Mouse (Mus musculus) stomach, embryonic 15.5 days (tissue): ENCODE results near the gene Cox6a2. TPM values are rescaled to one million over a fixed set of nuclear protein-coding genes. Genes with fewer than 3 reads are reported as not detected.

Experiments used
- ATAC-seq: fragments of 200-750 bp; cut with Nextera tagmentation; 2 replicates; pipeline ENCODE4 v1.8.0; 2017; ENCODE audit warnings: low read depth, moderate number of reproducible peaks, moderate TSS enrichment; ENCODE audit not compliant: insufficient read depth, low FRiP score
- H3K27ac ChIP-seq: fragments of 300-500 bp; sonication (generic); 2 replicates; pipeline ENCODE4 v1.5.1; 2015; ENCODE audit warnings: mild to moderate bottlenecking, inconsistent platforms
- H3K27me3 ChIP-seq: fragments of 300-500 bp; sonication (generic); replicated peaks from 2 replicates; pipeline ENCODE4 v1.6.1; 2015; ENCODE audit warnings: inconsistent platforms
- H3K36me3 ChIP-seq: fragments of 300-500 bp; sonication (generic); 2 replicates; pipeline ENCODE4 v1.6.1; 2015; ENCODE audit warnings: inconsistent platforms
- H3K4me1 ChIP-seq: fragments of 300-500 bp; sonication (generic); 2 replicates; pipeline ENCODE4 v1.6.1; 2015; ENCODE audit warnings: inconsistent platforms
- H3K4me2 ChIP-seq: fragments of 300-500 bp; sonication (generic); 2 replicates; pipeline ENCODE4 v1.6.1; 2015; ENCODE audit warnings: mild to moderate bottlenecking, inconsistent platforms
- H3K4me3 ChIP-seq: fragments of 300-500 bp; sonication (generic); replicated peaks from 2 replicates; pipeline ENCODE4 v1.5.1; 2015; ENCODE audit warnings: inconsistent platforms
- H3K9ac ChIP-seq: fragments of 300-500 bp; sonication (generic); 2 replicates; pipeline ENCODE4 v1.6.1; 2015; ENCODE audit warnings: inconsistent platforms
- H3K9me3 ChIP-seq: fragments of 300-500 bp; sonication (generic); 2 replicates; pipeline ENCODE4 v1.6.1; 2016; ENCODE audit warnings: inconsistent platforms
- WGBS: fragments of 180-500 bp; shearing (Covaris S2); methylation state at CpG from one replicate; pipeline ENCODE4 v1.1.7; 2015; 5-methylcytosine and 5-hydroxymethylcytosine counted together
- polyA plus RNA-seq: library from polyadenylated mRNA; unstranded; fragments of >200 nt; fragmentation: Nextera tagmentation; extraction: Ambion mirVana; gene quantifications from 2 replicates; pipeline ENCODE4 v1.2.1, GENCODE M21; 2015

Gene Cox6a2
- 1.0 and 2.4 TPM in 2 replicates for polyA plus RNA-seq

DNA sequence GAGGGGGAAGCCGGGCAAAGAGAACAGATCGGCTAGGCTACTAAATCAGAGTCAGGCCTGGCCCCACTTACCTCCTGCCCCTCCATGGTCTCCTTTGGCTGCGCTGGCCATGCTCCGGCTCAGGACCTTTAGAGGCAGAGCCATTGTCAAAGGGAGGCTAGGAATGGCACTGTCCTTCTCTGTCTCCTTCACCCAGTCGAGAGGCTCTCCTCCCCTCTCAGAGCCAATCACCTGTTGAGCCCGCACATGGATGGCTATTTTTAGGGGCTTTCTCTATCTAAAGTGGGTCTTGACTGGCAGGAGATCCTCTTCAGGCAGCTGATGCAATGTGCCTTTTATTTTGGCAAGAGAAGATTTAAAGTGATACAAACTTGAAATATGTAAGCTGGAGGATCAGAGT lies at the start of gene Cox6a2:
Gene Cox6a2 (minus strand): TSS at position 236 of the 400 bp plus-strand sequence.
- Histone ChIP-seq H3K4me2 (no peak within 1 kb of the TSS), H3K36me3 (no peaks in the 10 kb centered on the region), H3K27ac (no peak within 1 kb of the TSS), H3K9me3 (no peaks in the 10 kb centered on the region), H3K9ac (no peak within 1 kb of the TSS), H3K27me3 (no peaks in the 10 kb centered on the region), H3K4me3 (no peak within 1 kb of the TSS), H3K4me1 (no peaks in the 10 kb centered on the region)
- ATAC-seq = no peak
- WGBS = 75% methylated on average over 6 of the region's 6 CpGs

DNA sequence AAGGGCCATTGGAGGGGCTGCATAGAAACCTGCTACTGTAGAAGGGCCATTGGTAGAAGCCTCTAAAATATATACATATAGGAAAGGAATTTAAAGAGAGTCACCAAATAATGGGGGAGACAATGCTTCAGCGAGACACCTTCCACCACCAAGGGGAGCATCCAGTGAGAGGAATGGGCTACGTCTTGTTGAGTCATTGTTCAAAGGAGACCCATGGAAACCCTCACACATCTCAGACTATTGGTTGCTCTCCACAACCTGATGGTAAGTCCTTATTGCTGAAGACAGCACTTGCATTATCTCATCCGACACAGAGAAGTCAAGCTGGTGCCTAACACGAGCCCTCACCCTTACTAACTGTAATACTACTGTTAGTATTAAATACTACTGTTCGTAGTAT lies 49.6 kb upstream of the Cox6a2 start:
- 76% methylated on average over 5 of the region's 5 CpGs for WGBS
- no peak overlapping the region for H3K27ac ChIP-seq
- ATAC-seq = no peak

GRCm38 (mm10) chr7:128254978-128255377 lies 48.8 kb upstream of the Cox6a2 start:
- no peak for ATAC-seq
- H3K4me2 ChIP-seq = no peak overlapping the region
- H3K27ac ChIP-seq = no peak overlapping the region
- no peak overlapping the region for H3K9ac ChIP-seq
- peaks cover 12% of the 10 kb centered on the region for H3K4me1 ChIP-seq
- H3K4me3 ChIP-seq = no peak overlapping the region
- 48% methylated on average over 2 of the region's 2 CpGs for WGBS
- H3K9me3 ChIP-seq = no peaks in the 10 kb centered on the region
- 0 out of 2 replicates have a peak, but pooled peaks cover 7% of the 10 kb centered on the region for H3K36me3 ChIP-seq
- no peaks in the 10 kb centered on the region for H3K27me3 ChIP-seq

More for the DNA sequence above, 49.6 kb upstream of the Cox6a2 start:
- no peak overlapping the region for H3K4me3 ChIP-seq
- no peaks in the 10 kb centered on the region for H3K9me3 ChIP-seq
- no peak overlapping the region for H3K4me2 ChIP-seq
- 0 out of 2 replicates have a peak, but pooled peaks cover 7% of the 10 kb centered on the region for H3K36me3 ChIP-seq
- no peaks in the 10 kb centered on the region for H3K27me3 ChIP-seq
- H3K4me1 ChIP-seq = peaks cover 8% of the 10 kb centered on the region; the same call in 1 of the 2 replicates
- no peak overlapping the region for H3K9ac ChIP-seq

- ATAC-seq = no peak
- H3K4me3 ChIP-seq = 0 out of 2 replicates have a peak overlapping the region, but pooled peaks have one; percentile 7
Observed at GRCm38 (mm10) chr7:128252609-128253008, 46.4 kb upstream of the Cox6a2 start.

GRCm38 (mm10) chr7:128251946-128252345 lies 45.8 kb upstream of the Cox6a2 start:
- no peak overlapping the region; the same call in 1 of the 2 replicates for H3K4me3 ChIP-seq
- 47% methylated on average over 12 of the region's 12 CpGs for WGBS
- H3K36me3 ChIP-seq = 0 out of 2 replicates have a peak, but pooled peaks cover 7% of the 10 kb centered on the region
- no peak for ATAC-seq
- no peaks in the 10 kb centered on the region for H3K9me3 ChIP-seq
- no peak overlapping the region for H3K27ac ChIP-seq
- peak overlapping the region; percentile 43 for H3K4me2 ChIP-seq
- H3K9ac ChIP-seq = no peak overlapping the region
- H3K27me3 ChIP-seq = no peaks in the 10 kb centered on the region
- H3K4me1 ChIP-seq = peaks cover 25% of the 10 kb centered on the region

More at GRCm38 (mm10) chr7:128252609-128253008, 46.4 kb upstream of the Cox6a2 start:
- Histone ChIP-seq H3K4me1 (peaks cover 24% of the 10 kb centered on the region), H3K36me3 (0 out of 2 replicates have a peak, but pooled peaks cover 7% of the 10 kb centered on the region), H3K4me2 (peak overlapping the region; percentile 43), H3K9me3 (no peaks in the 10 kb centered on the region), H3K27ac (no peak overlapping the region), H3K27me3 (no peaks in the 10 kb centered on the region), H3K9ac (no peak overlapping the region)
- 16% methylated on average over 24 of the region's 24 CpGs for WGBS

- WGBS = 78% methylated on average over 5 of the region's 5 CpGs
- peaks cover 13% of the 10 kb centered on the region; the same call in 1 of the 2 replicates for H3K36me3 ChIP-seq
- H3K4me1 ChIP-seq = peaks cover 35% of the 10 kb centered on the region
- ATAC-seq = no peak
- H3K9ac ChIP-seq = no peak overlapping the region
- no peak overlapping the region for H3K27ac ChIP-seq
- H3K27me3 ChIP-seq = no peaks in the 10 kb centered on the region
- no peaks in the 10 kb centered on the region for H3K9me3 ChIP-seq
- no peak overlapping the region for H3K4me3 ChIP-seq
- H3K4me2 ChIP-seq = peak overlapping the region; percentile 5; the same call in 1 of the 2 replicates
Observed at GRCm38 (mm10) chr7:128249998-128250397, 43.8 kb upstream of the Cox6a2 start.

DNA sequence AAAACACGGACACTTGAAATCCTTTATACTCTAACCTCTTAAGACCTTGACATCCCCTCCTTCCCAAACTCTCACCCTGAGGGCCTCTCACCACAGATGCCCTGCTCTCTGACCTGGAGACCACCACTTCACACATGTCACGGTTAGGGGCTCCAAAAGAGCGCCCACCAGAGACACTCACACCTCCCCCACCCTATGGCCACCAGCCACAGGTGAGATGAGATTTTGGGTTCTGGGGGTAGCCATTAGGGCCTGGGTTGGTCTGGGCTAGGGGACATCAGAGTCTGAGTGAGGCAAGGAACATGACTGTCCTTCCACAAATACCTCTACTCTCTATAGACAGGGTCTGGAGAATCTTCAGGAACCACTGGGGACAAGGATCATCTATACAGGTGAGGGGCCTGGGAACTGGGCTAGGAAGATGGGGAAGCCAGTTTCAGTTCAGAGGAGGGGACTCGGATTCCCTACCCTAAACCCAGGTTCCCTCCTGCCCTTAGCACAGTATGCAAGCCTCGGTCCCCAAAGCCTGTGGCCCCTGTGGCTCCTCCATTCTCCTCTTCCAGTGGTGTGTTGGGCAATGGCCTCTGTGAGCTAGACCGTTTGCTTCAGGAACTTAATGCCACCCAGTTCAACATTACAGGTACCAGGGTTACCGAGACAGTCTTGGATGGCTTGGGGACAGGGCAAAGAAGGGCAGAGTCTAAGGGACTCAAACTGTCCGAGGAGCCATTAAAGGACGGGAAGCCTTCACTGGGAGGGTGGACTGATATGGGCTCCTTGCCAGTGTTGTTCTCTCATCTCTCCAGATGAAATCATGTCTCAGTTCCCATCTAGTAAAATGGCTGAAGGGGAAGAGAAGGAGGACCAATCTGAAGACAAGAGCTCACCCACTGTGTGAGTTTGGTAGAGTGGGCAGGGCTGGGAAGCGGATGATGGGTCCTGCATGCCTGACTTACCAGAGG lies 42.2 kb upstream of the Cox6a2 start:
- Histone ChIP-seq H3K27ac (no peak overlapping the region; the same call in 1 of the 2 replicates), H3K36me3 (peaks cover 21% of the 10 kb centered on the region)
- 75% methylated on average over 10 of the region's 10 CpGs for WGBS

DNA sequence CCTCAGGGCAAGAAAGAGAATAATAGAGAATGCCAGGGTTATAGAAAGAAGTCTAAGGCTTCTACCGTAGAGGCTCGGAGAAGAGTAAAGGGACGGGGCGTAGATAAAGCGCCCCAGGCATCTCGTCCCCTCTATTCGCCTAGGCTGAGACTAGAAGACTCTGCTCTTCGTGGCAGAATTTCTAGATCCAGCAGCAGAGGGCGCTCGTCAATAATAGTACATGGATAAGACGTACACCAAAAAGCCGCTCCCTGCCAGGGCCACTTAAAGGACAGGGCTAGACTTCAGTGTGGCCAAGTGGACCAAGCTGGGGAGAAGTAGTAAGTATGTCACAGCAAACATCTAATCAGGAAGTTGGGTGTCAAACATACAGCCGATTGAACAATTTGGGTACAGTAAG lies 41.3 kb upstream of the Cox6a2 start:
- Histone ChIP-seq H3K27ac (peak overlapping the region; percentile 97), H3K36me3 (peaks cover 26% of the 10 kb centered on the region), H3K4me2 (peak overlapping the region; percentile 61), H3K27me3 (no peaks in the 10 kb centered on the region), H3K9ac (peak overlapping the region; percentile 60; the same call in 1 of the 2 replicates), H3K4me3 (peak overlapping the region; percentile 55), H3K4me1 (peaks cover 35% of the 10 kb centered on the region), H3K9me3 (no peaks in the 10 kb centered on the region)
- WGBS = under 1% methylated on average over 13 of the region's 13 CpGs
- peak; percentile 75 for ATAC-seq

More for the DNA sequence above, 42.2 kb upstream of the Cox6a2 start:
- Histone ChIP-seq H3K4me1 (peaks cover 35% of the 10 kb centered on the region), H3K27me3 (no peaks in the 10 kb centered on the region), H3K9ac (peak overlapping the region; percentile 16; the same call in 1 of the 2 replicates), H3K4me2 (peak overlapping the region; percentile 61), H3K4me3 (peak overlapping the region; percentile 55), H3K9me3 (no peaks in the 10 kb centered on the region)
- no peak for ATAC-seq

DNA sequence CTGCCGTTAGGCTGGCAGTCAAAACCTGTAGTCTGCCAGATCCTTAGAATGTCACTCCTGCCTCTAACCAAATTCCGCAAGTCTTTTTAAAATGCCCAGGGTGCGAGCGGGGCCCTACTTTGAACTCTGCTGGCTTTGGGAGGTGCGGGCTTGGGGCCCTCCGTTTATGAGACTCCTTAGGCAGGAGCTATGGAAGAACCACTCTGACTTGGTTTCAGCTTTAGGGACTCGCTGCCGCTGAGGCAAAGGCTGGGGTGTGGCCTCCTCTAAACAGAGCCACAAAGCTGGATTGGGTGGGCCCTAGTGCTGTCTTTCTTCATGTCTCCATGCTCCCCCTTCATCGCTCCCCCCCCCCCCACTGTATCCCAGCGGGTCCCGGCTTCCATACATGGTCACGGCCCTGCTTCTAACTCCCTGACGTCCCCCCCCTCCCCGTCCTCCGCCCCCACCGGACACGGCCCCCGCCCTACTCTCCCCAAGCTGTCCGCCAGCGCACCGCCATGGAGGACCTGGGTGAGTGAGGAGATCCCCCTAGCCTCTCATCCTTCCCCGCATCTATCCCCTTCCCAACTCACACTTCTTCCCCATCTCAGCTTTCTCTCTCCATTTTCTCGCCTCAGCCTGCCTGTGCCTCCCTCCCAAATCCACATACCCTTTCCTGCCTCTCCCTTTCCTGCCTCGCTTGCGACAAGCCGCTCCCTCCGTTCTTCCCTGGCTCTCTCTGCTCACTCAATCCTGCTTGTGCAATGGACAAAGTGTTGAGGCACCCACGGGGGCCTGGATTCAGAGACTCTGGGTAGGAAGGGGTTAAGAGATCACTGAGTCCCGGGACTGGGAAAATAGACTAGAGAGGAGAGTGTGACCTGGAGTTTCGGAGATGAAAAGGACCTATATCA lies 40.6 kb upstream of the Cox6a2 start, which contains the start of gene Tgfb1i1:
Gene Tgfb1i1 (plus strand): TSS at position 317 of the 896 bp plus-strand sequence.
- Histone ChIP-seq H3K27ac (peak within 1 kb of the TSS; percentile 97), H3K4me3 (peak within 1 kb of the TSS; percentile 55), H3K27me3 (no peaks in the 10 kb centered on the region), H3K9ac (peak within 1 kb of the TSS; percentile 60), H3K9me3 (no peaks in the 10 kb centered on the region), H3K4me2 (peak within 1 kb of the TSS; percentile 61), H3K4me1 (peaks cover 31% of the 10 kb centered on the region), H3K36me3 (peaks cover 33% of the 10 kb centered on the region)
- peak; percentile 83 for ATAC-seq
- WGBS = 1% methylated on average over 29 of the region's 30 CpGs

DNA sequence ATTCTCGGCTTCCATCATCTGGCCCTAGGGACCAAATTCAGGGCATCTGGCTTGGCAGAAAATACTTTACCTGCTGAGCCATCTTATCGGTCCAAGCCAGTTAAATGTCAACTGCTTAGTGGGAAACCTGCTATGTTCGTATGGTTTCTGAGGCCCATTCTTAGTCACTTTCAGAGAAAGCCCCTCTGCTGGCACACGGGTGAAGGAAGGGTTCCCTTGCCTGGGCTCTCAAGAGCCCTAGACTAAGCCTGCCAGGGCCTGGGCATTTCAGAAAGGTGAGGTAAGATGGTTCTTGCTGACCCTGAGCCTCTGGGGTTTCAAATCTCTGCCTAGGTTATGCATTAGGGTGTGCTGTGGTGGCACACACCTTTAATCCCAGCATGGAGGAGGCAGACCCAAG lies 39.4 kb upstream of the Cox6a2 start:
- 84% methylated on average over 4 of the region's 4 CpGs for WGBS
- peak overlapping the region; percentile 97 for H3K27ac ChIP-seq
- H3K36me3 ChIP-seq = peaks cover 41% of the 10 kb centered on the region
- ATAC-seq = no peak
- H3K4me2 ChIP-seq = peak overlapping the region; percentile 61; the same call in 1 of the 2 replicates
- peaks cover 29% of the 10 kb centered on the region for H3K4me1 ChIP-seq
- no peak overlapping the region for H3K4me3 ChIP-seq
- H3K9me3 ChIP-seq = no peaks in the 10 kb centered on the region
- H3K27me3 ChIP-seq = no peaks in the 10 kb centered on the region
- no peak overlapping the region for H3K9ac ChIP-seq

DNA sequence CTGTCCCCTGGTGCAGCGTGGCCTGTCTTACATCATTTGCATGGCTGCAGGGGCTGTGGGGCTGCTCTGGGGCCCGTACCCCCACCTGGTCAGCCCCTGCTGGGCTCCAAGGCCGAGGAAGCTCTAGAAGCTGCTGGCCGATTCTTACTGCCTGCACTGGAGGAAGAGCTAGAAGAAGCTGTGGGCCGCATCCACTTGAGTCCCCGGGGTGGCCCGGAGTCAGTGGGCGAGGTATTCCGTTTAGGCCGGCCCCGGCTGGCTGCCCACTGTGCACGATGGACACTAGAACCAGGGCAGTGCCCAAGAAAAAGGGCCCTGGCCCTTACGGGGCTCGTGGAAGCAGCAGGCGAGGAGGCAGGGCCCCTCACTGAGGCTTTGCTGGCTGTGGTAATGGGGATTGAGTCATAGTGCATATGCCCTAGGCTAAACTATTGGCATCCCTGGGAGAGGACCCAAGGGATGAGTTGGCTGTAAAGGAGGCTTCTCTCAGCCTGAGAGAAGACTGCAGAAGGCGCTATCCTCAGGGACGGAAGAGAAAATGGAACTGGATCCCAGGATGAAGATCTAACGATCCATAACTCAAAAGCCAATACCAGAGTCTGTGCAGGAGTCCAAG lies 38.3 kb upstream of the Cox6a2 start:
- no peak for ATAC-seq
- Histone ChIP-seq H3K9ac (no peak overlapping the region), H3K9me3 (no peaks in the 10 kb centered on the region), H3K27ac (no peak overlapping the region), H3K4me3 (no peak overlapping the region), H3K27me3 (no peaks in the 10 kb centered on the region), H3K36me3 (peaks cover 49% of the 10 kb centered on the region), H3K4me1 (peaks cover 35% of the 10 kb centered on the region), H3K4me2 (no peak overlapping the region)
- WGBS = 93% methylated on average over 18 of the region's 18 CpGs
